Mouse (Mus musculus) macrophage (primary cell): ENCODE data around the gene Tm7sf3. TPM values are rescaled to one million over a fixed set of nuclear protein-coding genes. Genes with fewer than 3 reads are reported as not detected.

Experiments used
- H3K27ac ChIP-seq: fragments of 350-480 bp; formaldehyde crosslinking; 2 replicates; pipeline ENCODE4 v1.9.0; 2021
- H3K36me3 ChIP-seq: fragments of 350-480 bp; formaldehyde crosslinking; 2 replicates; pipeline ENCODE4 v1.9.0; 2021; ENCODE audit errors: inconsistent target
- H3K4me3 ChIP-seq: fragments of 350-480 bp; formaldehyde crosslinking; 2 replicates; pipeline ENCODE4 v1.9.0; 2021; ENCODE audit errors: inconsistent target
- H3K79me2 ChIP-seq: fragments of 350-480 bp; formaldehyde crosslinking; 2 replicates; pipeline ENCODE4 v1.9.0; 2021; ENCODE audit errors: inconsistent target
- WGBS: methylation state at CpG from one replicate; pipeline ENCODE4 v1.1.7; 2026; ENCODE audit warnings: inconsistent platforms; ENCODE audit not compliant: missing documents; 5-methylcytosine and 5-hydroxymethylcytosine counted together
- polyA plus RNA-seq: library from polyadenylated mRNA; stranded (reverse); fragments of 250-400 nt; gene quantifications from 3 replicates; pipeline ENCODE4 v1.2.4, GENCODE M21; 2018; ENCODE audit warnings: inconsistent platforms

Tm7sf3 gene
- polyA plus RNA-seq, 1 experiment from 2014 or later, result 11.7 TPM

DNA sequence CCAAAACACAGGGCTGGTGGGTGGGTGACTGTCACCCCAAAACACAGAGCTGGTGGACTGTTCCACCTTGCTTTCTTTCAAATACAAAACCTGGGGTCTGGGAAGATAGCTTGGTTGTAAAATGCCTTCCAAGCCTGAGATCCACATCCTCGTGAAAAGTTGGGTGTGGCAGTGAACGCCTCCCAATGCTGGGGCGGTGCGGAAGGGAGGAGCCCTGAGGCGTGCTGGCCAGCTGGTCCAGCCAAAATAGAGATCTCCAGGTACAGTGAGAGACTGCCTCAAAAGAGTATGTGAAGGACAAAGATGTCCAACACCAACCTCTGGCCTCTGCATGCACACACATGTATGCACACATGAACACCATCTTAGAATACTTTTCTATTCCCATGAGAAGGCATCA, 28.1 kb downstream of the Tm7sf3 start:
- H3K36me3 ChIP-seq, result peaks cover 34% of the 10 kb centered on the region
- H3K4me3 ChIP-seq, result no peak overlapping the region
- H3K79me2 ChIP-seq, result no peaks in the 10 kb centered on the region
- 93% methylated on average over 5 of the region's 5 CpGs for WGBS
- H3K27ac ChIP-seq, result no peak overlapping the region

- Histone ChIP-seq H3K79me2 (no peaks in the 10 kb centered on the region), H3K36me3 (peaks cover 40% of the 10 kb centered on the region), H3K27ac (no peak overlapping the region), H3K4me3 (no peak overlapping the region)
- 96% methylated on average over 5 of the region's 5 CpGs for WGBS
Observed at GRCm38 (mm10) chr6:146613907-146614306, 28.7 kb downstream of the Tm7sf3 start.

DNA sequence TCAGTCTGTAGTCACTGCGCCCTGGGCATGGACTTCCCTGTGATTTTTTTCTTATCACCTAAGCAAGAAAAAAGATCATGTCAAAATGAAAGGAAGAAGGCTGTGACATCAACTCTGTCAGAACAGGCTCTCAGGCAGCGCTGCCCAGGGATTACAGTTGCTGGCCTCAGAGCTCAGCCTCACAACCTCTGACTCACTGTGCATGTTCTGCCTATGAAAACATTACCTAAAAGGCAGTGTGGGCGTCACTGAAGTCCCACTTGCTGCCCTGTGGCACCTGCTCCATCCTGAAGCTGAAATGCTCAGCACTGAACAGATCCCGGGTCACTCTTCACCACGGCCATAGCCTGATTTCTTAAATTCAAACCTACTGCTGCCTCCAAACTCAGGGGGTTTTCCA, 29.9 kb downstream of the Tm7sf3 start:
- H3K27ac ChIP-seq, result no peak overlapping the region
- H3K36me3 ChIP-seq, result peaks cover 30% of the 10 kb centered on the region
- no peaks in the 10 kb centered on the region for H3K79me2 ChIP-seq
- WGBS, result 91% methylated on average over 5 of the region's 5 CpGs
- no peak overlapping the region for H3K4me3 ChIP-seq

DNA sequence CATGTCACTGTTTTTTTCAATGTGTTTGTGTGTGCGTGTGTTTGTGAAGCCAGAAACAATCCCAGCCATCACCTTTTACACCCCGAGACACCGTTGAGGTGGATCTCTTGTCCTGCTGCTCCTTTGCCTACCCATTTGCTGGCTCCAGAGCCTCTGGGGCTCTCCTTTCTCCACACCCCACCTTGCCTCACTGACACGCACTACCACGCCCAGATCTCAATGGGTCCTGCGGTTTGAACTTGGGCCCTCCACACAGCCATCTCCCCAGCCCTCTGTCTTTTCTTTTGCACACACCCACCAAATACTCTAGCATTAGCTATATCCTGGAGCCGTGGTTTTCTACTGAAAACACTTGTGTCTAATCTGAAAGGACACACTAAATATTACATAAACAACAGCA, 30.7 kb downstream of the Tm7sf3 start:
- Histone ChIP-seq H3K27ac (no peak overlapping the region), H3K36me3 (peaks cover 30% of the 10 kb centered on the region), H3K79me2 (no peaks in the 10 kb centered on the region), H3K4me3 (no peak overlapping the region)
- 96% methylated on average over 7 of the region's 7 CpGs for WGBS

GRCm38 (mm10) chr6:146611385-146611784, 31.2 kb downstream of the Tm7sf3 start:
- WGBS, result 94% methylated on average over 6 of the region's 6 CpGs
- Histone ChIP-seq H3K36me3 (peaks cover 32% of the 10 kb centered on the region), H3K4me3 (no peak overlapping the region), H3K79me2 (no peaks in the 10 kb centered on the region), H3K27ac (no peak overlapping the region)

- WGBS, result 94% methylated on average over 10 of the region's 10 CpGs
- Histone ChIP-seq H3K79me2 (no peaks in the 10 kb centered on the region), H3K4me3 (no peak overlapping the region), H3K27ac (no peak overlapping the region), H3K36me3 (peaks cover 67% of the 10 kb centered on the region)
Observed at GRCm38 (mm10) chr6:146603651-146604050, 39.0 kb downstream of the Tm7sf3 start.

GRCm38 (mm10) chr6:146602601-146603000, 40.0 kb downstream of the Tm7sf3 start:
- Histone ChIP-seq H3K79me2 (no peaks in the 10 kb centered on the region), H3K4me3 (no peak overlapping the region), H3K36me3 (peaks cover 67% of the 10 kb centered on the region), H3K27ac (no peak overlapping the region)
- 95% methylated on average over 4 of the region's 4 CpGs for WGBS

DNA sequence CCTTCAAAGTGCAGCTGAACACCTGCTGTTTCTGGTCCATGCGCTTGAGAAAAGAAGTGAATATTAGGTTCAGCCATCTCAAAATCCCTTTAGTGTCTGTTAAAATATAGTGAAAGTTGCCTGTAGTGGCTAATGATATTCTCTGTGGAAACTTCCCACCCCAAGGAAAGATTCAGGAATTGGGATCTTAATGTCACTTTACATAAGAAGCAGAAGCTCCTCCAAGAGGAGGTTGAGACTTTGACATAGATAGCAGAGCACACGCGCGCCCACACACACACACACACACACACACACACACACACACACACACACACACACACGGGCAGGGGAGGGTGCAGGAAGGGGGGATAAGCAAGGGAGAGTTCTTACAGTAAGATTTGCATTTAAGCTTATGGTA, 57.5 kb downstream of the Tm7sf3 start:
- H3K4me3 ChIP-seq, result no peak overlapping the region
- peaks cover 89% of the 10 kb centered on the region for H3K79me2 ChIP-seq
- WGBS, result 100% methylated on average over 1 of the region's 5 CpGs
- H3K27ac ChIP-seq, result no peak overlapping the region
- peaks cover 47% of the 10 kb centered on the region for H3K36me3 ChIP-seq

DNA sequence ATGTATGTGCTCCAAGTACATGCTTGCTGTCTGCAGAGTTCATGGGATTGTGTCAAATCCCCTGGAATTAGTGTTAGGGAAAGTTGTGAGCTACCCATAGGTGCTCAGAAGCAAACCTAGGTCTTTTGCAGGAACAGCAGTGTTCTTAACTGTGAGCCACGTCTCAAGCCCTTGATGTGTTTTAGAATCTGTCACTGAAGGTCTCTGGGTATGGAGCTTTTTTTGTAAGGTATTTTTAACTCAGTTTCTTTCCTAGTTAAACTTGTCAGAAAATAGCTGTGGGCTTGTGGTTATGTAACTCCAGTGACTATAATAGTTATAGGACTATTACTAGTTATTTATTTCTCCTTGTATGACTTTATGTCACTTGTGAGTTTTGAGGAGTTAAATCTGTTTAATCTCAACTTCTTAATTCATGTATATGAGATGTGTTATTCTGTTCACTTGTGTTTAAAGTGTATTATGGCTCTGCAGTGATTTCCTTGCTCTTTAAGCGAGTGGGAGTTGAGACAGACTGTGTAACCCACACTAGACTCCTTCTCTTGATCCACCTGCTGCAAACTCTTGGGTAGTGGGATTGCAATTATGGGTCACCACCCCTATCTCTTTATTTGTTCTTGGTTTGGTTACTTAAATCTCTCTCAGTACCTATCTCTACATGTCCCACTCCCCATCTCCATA, 59.1 kb downstream of the Tm7sf3 start:
- no peak overlapping the region for H3K27ac ChIP-seq
- peaks cover 99% of the 10 kb centered on the region for H3K79me2 ChIP-seq
- peaks cover 35% of the 10 kb centered on the region for H3K36me3 ChIP-seq
- WGBS, result 73% methylated on average over 2 of the region's 2 CpGs
- no peak overlapping the region for H3K4me3 ChIP-seq

DNA sequence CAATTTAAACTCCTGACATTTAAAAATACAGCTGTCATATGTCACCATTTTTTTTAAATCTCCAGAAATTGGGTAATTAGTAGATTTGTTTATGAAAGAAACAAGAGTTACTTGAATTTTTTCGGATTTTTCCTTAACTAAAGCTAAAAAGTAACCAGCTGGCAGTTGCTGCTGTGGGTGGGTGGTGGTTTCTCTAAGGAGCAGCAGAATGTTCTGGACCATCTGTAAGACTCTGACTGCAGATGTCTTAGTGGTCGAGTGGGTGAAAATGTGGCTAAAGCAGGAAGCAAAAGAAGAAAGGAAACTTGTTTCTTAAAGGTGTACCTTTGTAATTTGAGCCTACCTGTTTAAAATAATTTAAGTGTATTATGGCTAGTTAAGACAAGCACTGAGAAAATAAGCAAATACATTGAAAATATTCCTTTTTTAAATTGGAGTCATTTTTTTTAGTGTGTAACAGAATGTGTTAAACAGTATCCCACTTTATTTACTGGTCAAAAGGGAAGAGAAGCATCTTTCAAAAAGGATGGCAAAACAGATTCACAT, 62.2 kb downstream of the Tm7sf3 start:
- WGBS, result 0% methylated on average over 2 of the region's 2 CpGs
- Histone ChIP-seq H3K4me3 (no peak overlapping the region), H3K79me2 (peaks cover 92% of the 10 kb centered on the region)

DNA sequence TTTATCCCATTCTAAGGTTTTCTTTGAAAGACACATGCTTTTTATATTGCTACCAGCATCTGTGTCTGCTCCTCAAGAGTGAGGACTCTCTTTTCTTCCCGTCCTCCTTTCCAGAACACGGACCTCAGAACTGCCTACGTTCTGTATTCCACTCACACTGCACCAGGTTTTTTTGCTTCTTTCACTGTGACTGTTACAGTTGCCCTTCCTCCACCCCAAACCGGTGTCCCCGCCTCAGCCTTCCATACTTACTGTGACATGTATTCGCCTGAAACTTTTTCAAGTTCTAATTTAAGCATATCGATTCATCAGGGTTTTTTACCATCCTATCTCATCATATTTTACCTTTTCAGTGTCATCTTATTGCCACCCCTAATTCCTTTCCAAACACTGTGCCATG, 64.0 kb downstream of the Tm7sf3 start:
- H3K4me3 ChIP-seq, result peak overlapping the region; percentile 91
- peak overlapping the region; percentile 91 for H3K27ac ChIP-seq
- 4% methylated on average over 7 of the region's 7 CpGs for WGBS
- no peaks in the 10 kb centered on the region for H3K36me3 ChIP-seq
- H3K79me2 ChIP-seq, result peaks cover 89% of the 10 kb centered on the region

More for the DNA sequence above, 62.2 kb downstream of the Tm7sf3 start:
- Histone ChIP-seq H3K36me3 (peaks cover 8% of the 10 kb centered on the region), H3K27ac (no peak overlapping the region)

DNA sequence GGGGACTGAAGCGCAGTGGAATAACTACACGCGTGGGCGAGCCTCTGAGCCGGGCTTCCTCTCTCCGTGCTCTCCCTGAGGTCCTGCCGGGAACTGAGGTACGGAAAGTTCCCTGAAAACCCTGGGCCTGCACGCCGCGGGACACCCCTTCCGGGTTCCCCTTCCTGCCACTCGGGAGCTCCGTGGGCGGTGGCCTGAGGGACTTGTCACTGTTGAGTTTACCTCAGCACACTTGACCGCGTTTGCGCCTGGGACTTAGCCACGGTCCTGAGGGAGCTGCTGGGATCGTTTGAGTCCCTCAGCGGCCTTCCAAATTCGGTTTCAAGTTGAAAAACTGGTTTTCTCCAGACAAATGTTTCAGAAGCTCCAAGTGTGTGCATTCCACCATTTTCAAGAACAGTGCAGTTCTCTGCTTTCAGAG, 64.5 kb downstream of the Tm7sf3 start:
- H3K36me3 ChIP-seq, result no peaks in the 10 kb centered on the region
- peak overlapping the region; percentile 91 for H3K27ac ChIP-seq
- peak overlapping the region; percentile 91 for H3K4me3 ChIP-seq
- 0% methylated on average over 21 of the region's 22 CpGs for WGBS
- peaks cover 85% of the 10 kb centered on the region for H3K79me2 ChIP-seq

DNA sequence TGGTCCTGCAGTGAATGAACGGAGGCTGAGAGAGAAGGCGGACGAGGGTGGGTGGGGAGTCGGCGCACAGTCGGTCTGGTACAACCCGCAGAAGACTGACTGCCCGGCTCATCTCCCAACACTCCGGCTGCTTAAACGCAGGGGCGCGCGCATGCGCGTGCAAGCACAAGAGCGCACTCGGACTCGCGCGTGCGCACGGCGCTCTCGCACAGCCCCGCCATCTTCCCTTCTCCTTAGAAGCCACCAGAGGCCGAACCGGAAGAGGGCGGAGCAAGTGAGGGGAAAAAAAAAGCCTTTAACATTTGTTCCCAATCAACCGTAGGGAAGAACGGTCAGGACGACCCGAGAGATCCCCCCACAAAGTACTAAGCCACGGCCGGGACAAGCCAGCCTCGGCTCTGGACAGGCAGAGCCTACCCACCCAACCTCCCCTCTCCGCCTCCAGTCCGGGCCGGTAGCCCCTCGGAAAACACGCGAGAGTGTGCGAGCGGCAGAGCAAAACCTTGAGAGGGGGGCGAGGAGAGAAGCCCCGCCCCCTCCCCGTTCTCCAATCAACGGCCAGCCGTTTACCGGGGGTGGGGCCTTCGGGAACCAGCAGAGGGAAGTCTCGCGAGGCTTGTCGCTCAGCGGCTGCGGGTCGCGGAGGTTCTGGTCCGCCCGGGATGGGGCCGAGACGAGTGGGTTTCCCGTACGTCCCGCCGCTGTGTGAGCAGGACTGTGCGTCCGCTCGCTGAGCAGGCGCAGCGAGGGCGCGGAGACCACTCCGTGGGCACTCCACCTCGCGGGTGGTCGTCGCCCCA, 65.1 kb downstream of the Tm7sf3 start, which contains the start of gene Ints13:
TSS of gene Ints13 (minus strand) at position 526 of the 800 bp plus-strand sequence.
- under 1% methylated on average over 52 of the region's 77 CpGs for WGBS
- Histone ChIP-seq H3K4me3 (peak within 1 kb of the TSS; percentile 91), H3K27ac (peak within 1 kb of the TSS; percentile 91), H3K79me2 (peaks cover 79% of the 10 kb centered on the region), H3K36me3 (no peaks in the 10 kb centered on the region)

- Histone ChIP-seq H3K36me3 (no peaks in the 10 kb centered on the region), H3K79me2 (peaks cover 73% of the 10 kb centered on the region), H3K4me3 (peak within 1 kb of the TSS; percentile 91), H3K27ac (peak within 1 kb of the TSS; percentile 91)
- WGBS, result 3% methylated on average over 13 of the region's 13 CpGs
Observed at GRCm38 (mm10) chr6:146576903-146577302, 65.7 kb downstream of the Tm7sf3 start, which contains the start of gene Fgfr1op2. Gene Fgfr1op2 (plus strand): TSS chr6:146577203.

DNA sequence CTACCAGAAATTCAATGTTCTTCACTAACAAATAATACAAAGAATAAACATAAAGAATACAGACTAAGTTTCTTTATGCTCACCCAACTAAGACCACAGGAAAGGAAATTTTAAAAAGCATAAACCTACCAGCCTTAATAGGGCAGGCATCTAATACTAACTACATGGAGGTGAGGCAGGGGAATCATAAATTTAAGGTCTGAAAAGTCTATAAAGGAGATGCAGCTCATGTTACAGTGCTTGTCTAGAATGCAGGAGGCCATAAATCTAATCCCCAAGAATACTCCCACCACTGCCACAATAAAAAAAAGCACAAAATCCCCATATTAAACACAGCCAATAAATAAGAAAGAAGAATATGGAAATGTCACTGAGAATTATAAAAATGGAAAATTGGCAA, 70.6 kb downstream of the Tm7sf3 start:
- no peaks in the 10 kb centered on the region for H3K36me3 ChIP-seq
- H3K4me3 ChIP-seq, result no peak overlapping the region
- peaks cover 32% of the 10 kb centered on the region for H3K79me2 ChIP-seq
- no peak overlapping the region for H3K27ac ChIP-seq
